8 mouse cellular contexts compared by ENCODE assay signal in genomic region chr16:90282620-90283265, GRCm38 (mm10). TPM values are rescaled to one million over a fixed set of nuclear protein-coding genes. Genes with fewer than 3 reads are reported as not detected.
DNase-seq lines count a peak whose midpoint lies in the region; ATAC-seq and TF ChIP-seq lines count a peak whose summit lies in the region.

No protein-coding gene starts in this region.

- no peak for DNase-seq in heart, adult 9 months (ENCODE audit: low spot score in 2 of 2)
- peak; percentile 60 for DNase-seq in MEL (ENCODE audit: low read depth, low spot score)
- DNase-seq in right cerebral cortex, adult 2 months (ENCODE audit: low spot score in 2 of 2), result no peak
- no peak for DNase-seq in embryo, embryonic 10 days (ENCODE audit: low spot score)
- DNase-seq in right cerebral cortex, postnatal 10 days (ENCODE audit: low spot score in 2 of 2), result no peak

- no peak for TF ChIP-seq CTCF in MEL (IDR thresholded peaks at IDR 0.05 in 2 of 3, conservative IDR thresholded peaks at IDR 0.05 in 1 of 3; ENCODE audit: control insufficient read depth in 1 of 3, insufficient read depth in 1 of 3, low read depth in 2 of 3, low read length in 3 of 3, poor library complexity in 1 of 3, severe bottlenecking in 1 of 3)

- H3K9me3 ChIP-seq in heart, embryonic 13.5 days, result no peaks in the 10 kb centered on the region
- no peaks in the 10 kb centered on the region for H3K9me3 ChIP-seq in MEL (replicated peaks; ENCODE audit: insufficient read depth, low read length)
- H3K9me3 ChIP-seq in hindbrain, embryonic 12.5 days (replicated peaks), result no peaks in the 10 kb centered on the region
- H3K9me3 ChIP-seq in midbrain, embryonic 12.5 days, result no peaks in the 10 kb centered on the region

- H3K27me3 ChIP-seq in heart, embryonic 13.5 days (replicated peaks), result no peaks in the 10 kb centered on the region
- no peaks in the 10 kb centered on the region for H3K27me3 ChIP-seq in MEL (ENCODE audit: control insufficient read depth in 1 of 2, insufficient read depth in 2 of 2, low read length in 2 of 2)
- H3K27me3 ChIP-seq in hindbrain, embryonic 12.5 days, result no peaks in the 10 kb centered on the region
- no peaks in the 10 kb centered on the region for H3K27me3 ChIP-seq in midbrain, embryonic 12.5 days

- H3K79me2 ChIP-seq in MEL (ENCODE audit: control insufficient read depth, insufficient read depth, low read length, poor library complexity), result peaks cover 61% of the 10 kb centered on the region

- peak overlapping the region; percentile 97 for H3K4me2 ChIP-seq in heart, embryonic 13.5 days
- H3K4me2 ChIP-seq in hindbrain, embryonic 12.5 days (replicated peaks), result peak overlapping the region; percentile 92
- H3K4me2 ChIP-seq in midbrain, embryonic 12.5 days (replicated peaks), result peak overlapping the region; percentile 79

- H3K27ac ChIP-seq in heart, embryonic 13.5 days (replicated peaks), result peak overlapping the region; percentile 97; the same call in 1 of the 2 replicates
- peak overlapping the region; percentile 6 for H3K27ac ChIP-seq in MEL (ENCODE audit: control insufficient read depth, low read depth, low read length)
- H3K27ac ChIP-seq in hindbrain, embryonic 12.5 days, result 0 out of 2 replicates have a peak overlapping the region, but pooled peaks have one; percentile 95
- H3K27ac ChIP-seq in midbrain, embryonic 12.5 days (replicated peaks), result peak overlapping the region; percentile 98

- H3K4me3 ChIP-seq in heart, embryonic 13.5 days, result peak overlapping the region; percentile 91
- peak overlapping the region; percentile 68 to 97 for H3K4me3 ChIP-seq in MEL (ENCODE audit: control insufficient read depth in 1 of 2, insufficient read depth in 1 of 2, low read depth in 2 of 2, low read length in 2 of 2)
- H3K4me3 ChIP-seq in hindbrain, embryonic 12.5 days, result peak overlapping the region; percentile 65
- H3K4me3 ChIP-seq in midbrain, embryonic 12.5 days, result peak overlapping the region; percentile 100

- peaks cover 54% of the 10 kb centered on the region for H3K4me1 ChIP-seq in heart, embryonic 13.5 days
- peaks cover 20 to 29% of the 10 kb centered on the region in 2 experiments for H3K4me1 ChIP-seq in MEL (ENCODE audit: control insufficient read depth in 1 of 2, insufficient read depth in 2 of 2, low read length in 2 of 2)
- peaks cover 40% of the 10 kb centered on the region for H3K4me1 ChIP-seq in hindbrain, embryonic 12.5 days
- peaks cover 45% of the 10 kb centered on the region for H3K4me1 ChIP-seq in midbrain, embryonic 12.5 days

- no peak for TF ChIP-seq EP300 in MEL (IDR thresholded peaks at IDR 0.05; ENCODE audit: low read depth in 1 of 2, low read length in 2 of 2)

- TF ChIP-seq RAD21 in MEL (IDR thresholded peaks at IDR 0.05; ENCODE audit: low read depth, low read length), result no peak

- no peak for ATAC-seq in heart, embryonic 13.5 days (ENCODE audit: extremely low read depth, insufficient number of reproducible peaks, low FRiP score, low TSS enrichment)
- ATAC-seq in hindbrain, embryonic 12.5 days (ENCODE audit: low FRiP score), result no peak
- no peak for ATAC-seq in midbrain, embryonic 12.5 days (ENCODE audit: low FRiP score, low read depth)

- H3K9ac ChIP-seq in heart, embryonic 13.5 days, result peak overlapping the region; percentile 99
- peak overlapping the region; percentile 99 for H3K9ac ChIP-seq in MEL (ENCODE audit: control insufficient read depth, low read depth, low read length, poor library complexity, severe bottlenecking)
- peak overlapping the region; percentile 84 for H3K9ac ChIP-seq in hindbrain, embryonic 12.5 days
- peak overlapping the region; percentile 98 for H3K9ac ChIP-seq in midbrain, embryonic 12.5 days (replicated peaks)

- WGBS in heart, embryonic 13.5 days, result 32% methylated on average over 14 of the region's 14 CpGs
- WGBS in hindbrain, embryonic 12.5 days, result 33% methylated on average over 14 of the region's 14 CpGs
- WGBS in midbrain, embryonic 12.5 days, result 31% methylated on average over 14 of the region's 14 CpGs

- TF ChIP-seq POLR2A in MEL (IDR thresholded peaks at IDR 0.05; ENCODE audit: control insufficient read depth in 1 of 2, insufficient read depth in 1 of 2, low read depth in 1 of 2, low read length in 2 of 2, poor library complexity in 1 of 2), result no peak

- H3K36me3 ChIP-seq in heart, embryonic 13.5 days, result peaks cover 3% of the 10 kb centered on the region; the same call in 1 of the 2 replicates
- H3K36me3 ChIP-seq in MEL (ENCODE audit: control insufficient read depth in 1 of 2, insufficient read depth in 2 of 2, low read length in 2 of 2), result peaks cover 2 to 35% of the 10 kb centered on the region in 2 experiments; a peak in 3 of 4 replicates
- no peaks in the 10 kb centered on the region for H3K36me3 ChIP-seq in hindbrain, embryonic 12.5 days
- H3K36me3 ChIP-seq in midbrain, embryonic 12.5 days, result 0 out of 2 replicates have a peak, but pooled peaks cover 3% of the 10 kb centered on the region

TF ChIP-seq in MEL, 35 proteins besides CTCF, POLR2A, EP300 and RAD21:
- TF ChIP-seq USF1 (IDR thresholded peaks at IDR 0.05; ENCODE audit: low read depth, low read length) (0 out of 2 replicates have a peak, but pooled peaks have one; percentile 22), MAZ (IDR thresholded peaks at IDR 0.05; ENCODE audit: low read depth, low read length) (no peak), ZNF384 (IDR thresholded peaks at IDR 0.05; ENCODE audit: low read depth, low read length) (no peak), USF2 (IDR thresholded peaks at IDR 0.05; ENCODE audit: borderline replicate concordance in 1 of 2, insufficient read depth in 1 of 2, low read depth in 1 of 2, low read length in 2 of 2) (no peak), POLR2AphosphoS5 (IDR thresholded peaks at IDR 0.05; ENCODE audit: borderline replicate concordance, low read depth, low read length) (no peak), POLR2AphosphoS2 (IDR thresholded peaks at IDR 0.05; ENCODE audit: low read length) (no peak), SMC3 (IDR thresholded peaks at IDR 0.05; ENCODE audit: low read depth, low read length) (no peak), MXI1 (IDR thresholded peaks at IDR 0.05; ENCODE audit: low read depth, low read length) (peak; percentile 95), HCFC1 (IDR thresholded peaks at IDR 0.05; ENCODE audit: low read depth, low read length) (no peak), CHD2 (IDR thresholded peaks at IDR 0.05; ENCODE audit: low read length) (no peak), SIN3A (IDR thresholded peaks at IDR 0.05; ENCODE audit: low read length) (peak; percentile 73), MYC (IDR thresholded peaks at IDR 0.05; ENCODE audit: low read depth, low read length) (peak; percentile 61; the same call in 1 of the 2 replicates), JUND (IDR thresholded peaks at IDR 0.05; ENCODE audit: low read depth, low read length) (no peak), MAX (IDR thresholded peaks at IDR 0.05; ENCODE audit: low read length) (peak; percentile 83; the same call in 1 of the 2 replicates)

RNA-seq across cellular contexts. Expression of gene Scaf4, which starts 1.6 kb away (rescaled TPM):
- 15.5 and 16.3 TPM in 2 replicates for polyA plus RNA-seq in heart, embryonic 13.5 days (2015; fragmentation: Nextera tagmentation; extraction: Ambion mirVana)
- 12.2 and 12.3 TPM in 2 replicates for total RNA-seq in MEL (2012; rRNA removed)
- 10 to 100 TPM in 1 of 2 experiments, not detected in 1; 56.2 TPM for polyA plus RNA-seq in MEL (2012; ENCODE audit: insufficient read depth in 1 of 2, insufficient read length in 2 of 2, low read depth in 1 of 2, low replicate concordance in 2 of 2, missing spikeins in 1 of 2)
- polyA plus RNA-seq in hindbrain, embryonic 12.5 days (2016; fragmentation: Nextera tagmentation; extraction: Ambion mirVana), result 36.2 and 38.7 TPM in 2 replicates
- 39.8 and 43.8 TPM in 2 replicates for polyA plus RNA-seq in midbrain, embryonic 12.5 days (2016; fragmentation: Nextera tagmentation; extraction: Ambion mirVana)

Comparison
In these comparisons a context has a peak if more than half of its experiments do, and no peak if none do; other contexts are left out.
1. H3K27ac ChIP-seq: peak in every context shown above with its lines; median percentile 98 in midbrain, embryonic 12.5 days; 97 in heart, embryonic 13.5 days; 95 in hindbrain, embryonic 12.5 days; 6 in MEL.